Comparison of ENCODE assay signal across 22 mouse cellular contexts in the genomic region with DNA sequence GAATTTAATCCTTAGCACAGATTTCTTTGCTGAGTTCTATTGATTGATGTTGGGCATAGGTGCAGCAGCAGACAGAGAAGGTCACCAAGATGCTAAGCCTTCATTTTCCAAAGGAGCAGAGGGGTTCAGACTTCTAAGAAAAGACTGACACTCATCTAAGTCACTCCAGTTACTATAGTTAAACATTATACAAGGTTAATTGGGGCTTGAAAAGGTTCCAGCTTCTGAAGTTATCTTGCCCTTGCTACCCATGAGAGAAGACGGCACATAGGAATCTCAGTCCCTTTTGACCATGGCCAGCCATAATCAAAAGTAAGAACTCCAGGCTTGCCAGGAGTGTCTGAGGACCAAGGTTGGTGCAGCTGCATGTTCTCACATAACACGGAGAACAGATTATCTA.
DNase-seq lines count a peak whose midpoint lies in the region; TF ChIP-seq lines count a peak whose summit lies in the region.
"Had no signal": no experiment of that assay in that cellular context is flagged by ENCODE, and none has a peak within 500 bp of the region (broad histone marks: within the 10 kb centered on the region; RNA-seq: fewer than 3 reads in every experiment).

No protein-coding gene starts in this region.

- peak; percentile 78 for DNase-seq in kidney, adult 9 months
- no peak for DNase-seq in kidney, postnatal 4 days
- DNase-seq in lung, postnatal 10 days: peak; percentile 6
- no peak for DNase-seq in lung, adult 2 months
- DNase-seq in ovary, adult 18-20 months (ENCODE audit: low spot score): peak; percentile 5
- DNase-seq in ovary, postnatal 10 days (ENCODE audit: low spot score): no peak
- DNase-seq: adrenal gland, adult 2 months; adrenal gland, postnatal 14 days; cerebellum, adult 11 months; cerebellum, adult 2 months; cerebellum, adult 9-11 months; cerebellum, postnatal 25 days; forebrain, postnatal 0 days; gastrocnemius, adult 2 months; gastrocnemius, postnatal 14 days; heart, adult 2 months; heart, postnatal 14 days; heart, postnatal 4 days had no signal

- no peak overlapping the region for H3K4me3 ChIP-seq in lung, adult 2 months (replicated peaks; ENCODE audit: extremely low read depth, low read depth, low read length)
- H3K4me3 ChIP-seq: embryonic facial prominence, embryonic 12.5 days; embryonic facial prominence, embryonic 15.5 days; gastrocnemius, adult 2 months; heart, adult 2 months; heart, embryonic 10.5 days; heart, embryonic 13.5 days had no signal

- no peak for TF ChIP-seq POLR2A in lung, adult 2 months (IDR thresholded peaks at IDR 0.05; ENCODE audit: borderline replicate concordance, extremely low read depth, low read depth, low read length)

- H3K4me1 ChIP-seq in lung, adult 2 months (ENCODE audit: control insufficient read depth, insufficient read depth, low read length): no peaks in the 10 kb centered on the region
- H3K4me1 ChIP-seq: embryonic facial prominence, embryonic 12.5 days; embryonic facial prominence, embryonic 15.5 days; heart, embryonic 10.5 days; heart, embryonic 13.5 days had no signal

- WGBS in lung, adult 2 months: 81% methylated on average over 2 of the region's 2 CpGs

- TF ChIP-seq CTCF in lung, adult 2 months (IDR thresholded peaks at IDR 0.05; ENCODE audit: insufficient read depth, low read length): no peak

Comparison
In these comparisons a context has a peak if more than half of its experiments do, and no peak if none do; other contexts are left out.
1. DNase-seq: peak in kidney, adult 9 months (single experiment), lung, postnatal 10 days (single experiment) and ovary, adult 18-20 months (single experiment); none in kidney, postnatal 4 days (0 of 2), lung, adult 2 months (single experiment) and ovary, postnatal 10 days (single experiment).